Mouse (Mus musculus): ENCODE results near the gene Pidd1. TPM values are rescaled to one million over a fixed set of nuclear protein-coding genes. Genes with fewer than 3 reads are reported as not detected.
A peak's percentile ranks its signal among the peaks of the same experiment; 100 is the strongest.

The Pidd1 gene
- polyA plus RNA-seq, 1 experiment from 2014 or later, result 7.6 TPM

DNA sequence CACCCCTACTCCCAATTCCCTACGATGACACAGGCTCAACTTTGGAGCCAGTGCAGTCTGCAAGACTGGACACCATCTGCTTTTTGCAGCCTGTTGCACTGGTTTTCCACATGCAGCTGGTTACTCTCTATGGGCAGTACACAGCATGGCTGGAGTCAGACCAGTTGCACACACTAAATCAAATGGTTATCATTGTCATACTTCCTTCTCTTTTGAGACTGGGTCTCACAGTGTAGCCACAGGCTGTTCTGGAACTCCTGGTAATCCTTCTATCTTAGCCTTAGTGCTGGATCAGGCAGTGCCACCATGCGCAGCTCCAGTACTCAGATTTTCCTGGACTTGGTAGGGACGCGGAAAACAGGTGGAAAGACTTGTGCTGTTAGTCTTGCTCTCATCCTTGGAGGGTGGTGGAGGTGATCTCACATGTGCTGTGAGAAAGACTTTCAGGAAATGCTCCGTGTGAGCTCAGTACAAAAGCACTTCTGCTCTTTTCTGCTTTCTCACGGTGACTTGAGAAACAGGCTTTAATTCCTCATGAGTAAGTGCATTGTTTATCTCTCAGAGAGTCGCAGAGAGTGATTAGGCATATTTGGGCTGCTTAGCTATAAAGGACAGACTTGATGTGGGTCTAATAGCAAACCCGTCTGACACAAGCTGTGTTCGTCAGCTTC is 51.1 kb downstream of the Pidd1 start:
- H3K4me2 ChIP-seq (replicated peaks), result peak overlapping the region; percentile 90
- H3K9me3 ChIP-seq, result no peaks in the 10 kb centered on the region
- H3K27ac ChIP-seq, result peak overlapping the region; percentile 91
- peaks cover 17% of the 10 kb centered on the region for H3K4me1 ChIP-seq (replicated peaks)
- ATAC-seq, result no peak
- WGBS, result 27% methylated on average over 9 of the region's 9 CpGs
- peak overlapping the region; percentile 57 for H3K9ac ChIP-seq
- H3K4me3 ChIP-seq (replicated peaks), result peak overlapping the region; percentile 76
- H3K36me3 ChIP-seq, result no peaks in the 10 kb centered on the region; the same call in 1 of the 2 replicates
- no peaks in the 10 kb centered on the region for H3K27me3 ChIP-seq (replicated peaks)

DNA sequence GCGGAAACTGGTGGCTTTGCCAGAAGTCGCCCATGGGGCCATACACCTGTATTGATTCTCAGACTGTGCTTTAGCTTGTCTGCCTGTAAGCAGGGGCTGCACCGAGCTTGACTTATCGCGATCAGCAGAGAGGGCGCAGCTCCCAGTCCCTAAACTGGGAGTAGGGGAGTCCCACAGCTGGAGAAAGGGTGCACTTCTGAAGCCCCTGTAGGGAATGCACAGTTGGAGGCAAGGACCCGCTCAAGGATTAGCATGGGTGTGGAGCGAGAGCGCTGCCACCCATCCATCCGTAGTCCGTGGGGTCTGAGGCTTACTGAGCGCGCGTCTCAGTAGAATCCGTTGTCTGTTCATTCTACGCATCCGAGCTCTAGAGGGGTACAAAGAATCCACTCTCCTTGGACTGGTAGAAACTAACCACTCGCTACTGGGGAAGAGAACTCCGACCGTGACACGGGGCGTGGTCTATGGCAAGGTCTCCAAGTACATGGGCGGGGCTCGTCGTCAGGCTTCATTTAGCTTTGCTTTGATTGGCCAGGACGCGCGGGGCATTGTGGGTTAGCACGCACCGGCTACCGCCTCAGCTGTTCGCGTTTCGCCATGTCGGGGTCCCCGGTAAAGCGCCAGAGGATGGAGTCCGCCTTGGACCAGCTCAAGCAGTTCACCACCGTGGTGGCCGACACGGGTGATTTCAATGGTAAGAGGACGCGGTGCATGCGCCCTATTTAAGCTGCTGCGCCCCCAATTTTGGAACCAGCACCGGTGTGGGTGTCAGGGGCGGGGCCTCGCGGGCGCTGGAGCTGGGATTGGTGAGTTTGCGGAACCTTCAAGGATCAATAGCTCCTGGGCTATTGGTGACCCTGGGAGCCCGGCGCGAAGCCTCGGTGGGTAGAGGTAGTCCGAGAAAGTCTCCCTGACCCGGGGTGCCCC is 51.9 kb downstream of the Pidd1 start, which contains the start of gene Taldo1:
Gene Taldo1, plus strand, starts transcription at position 575 of the 927 bp plus-strand sequence.
- 1% methylated on average over 57 of the region's 57 CpGs for WGBS
- peak within 1 kb of the TSS; percentile 76 for H3K4me3 ChIP-seq (replicated peaks)
- no peaks in the 10 kb centered on the region; the same call in 1 of the 2 replicates for H3K36me3 ChIP-seq
- peak within 1 kb of the TSS; percentile 91 for H3K27ac ChIP-seq
- no peaks in the 10 kb centered on the region for H3K27me3 ChIP-seq (replicated peaks)
- peak within 1 kb of the TSS; percentile 90 for H3K4me2 ChIP-seq (replicated peaks)
- peak within 1 kb of the TSS; percentile 57 for H3K9ac ChIP-seq
- ATAC-seq, result peak; percentile 90
- H3K9me3 ChIP-seq, result no peaks in the 10 kb centered on the region
- H3K4me1 ChIP-seq (replicated peaks), result peaks cover 17% of the 10 kb centered on the region

DNA sequence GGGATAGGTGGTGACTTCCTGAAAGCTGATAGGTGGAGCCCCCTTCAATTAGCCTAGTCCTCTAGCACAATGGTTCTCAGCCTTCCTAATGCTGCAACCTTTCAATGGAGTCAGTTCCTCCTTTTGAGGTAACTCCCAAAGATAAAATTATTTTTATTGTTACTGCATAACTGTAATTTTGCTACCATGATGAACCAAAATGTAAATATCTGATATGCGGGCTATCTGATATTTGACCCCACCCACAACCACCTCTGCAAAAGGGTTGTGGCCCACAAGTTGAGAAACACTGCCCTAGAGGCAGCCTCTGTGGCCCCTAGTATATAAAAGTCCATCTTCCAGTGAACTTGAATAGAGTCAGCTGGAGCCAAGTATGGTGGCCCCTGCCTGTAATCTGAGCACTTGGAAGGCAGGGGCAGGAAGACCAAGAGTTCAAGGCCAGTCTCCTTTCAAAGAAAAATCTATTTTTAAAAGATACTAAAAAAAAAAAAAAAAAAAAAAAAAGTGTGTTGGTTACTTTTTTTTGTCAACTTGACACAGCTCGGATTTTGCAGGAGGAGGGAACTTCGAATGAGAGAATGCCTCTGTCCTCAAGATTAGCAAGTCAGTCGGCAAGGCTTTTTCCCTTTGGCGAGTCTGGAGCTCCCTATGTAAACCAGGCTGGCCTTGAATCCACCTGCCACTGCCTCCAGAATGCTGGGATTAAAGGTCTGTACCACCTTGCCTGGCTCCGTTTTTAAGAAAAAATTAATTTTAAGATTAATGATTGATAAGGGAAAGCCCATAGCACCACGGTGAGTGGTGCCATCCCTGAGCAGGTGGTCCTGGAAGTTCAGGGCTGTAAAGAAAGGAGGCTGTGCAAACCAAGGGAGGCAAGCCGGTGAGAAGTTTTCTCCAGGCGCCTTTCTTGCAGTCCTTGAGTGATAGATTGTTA is 53.2 kb downstream of the Pidd1 start:
- Histone ChIP-seq H3K4me1 (replicated peaks) (peaks cover 17% of the 10 kb centered on the region), H3K27ac (peak overlapping the region; percentile 91), H3K9me3 (no peaks in the 10 kb centered on the region), H3K9ac (no peak overlapping the region), H3K27me3 (replicated peaks) (no peaks in the 10 kb centered on the region), H3K36me3 (no peaks in the 10 kb centered on the region), H3K4me2 (replicated peaks) (peak overlapping the region; percentile 90), H3K4me3 (replicated peaks) (no peak overlapping the region)
- WGBS, result 39% methylated on average over 9 of the region's 9 CpGs
- ATAC-seq, result no peak

DNA sequence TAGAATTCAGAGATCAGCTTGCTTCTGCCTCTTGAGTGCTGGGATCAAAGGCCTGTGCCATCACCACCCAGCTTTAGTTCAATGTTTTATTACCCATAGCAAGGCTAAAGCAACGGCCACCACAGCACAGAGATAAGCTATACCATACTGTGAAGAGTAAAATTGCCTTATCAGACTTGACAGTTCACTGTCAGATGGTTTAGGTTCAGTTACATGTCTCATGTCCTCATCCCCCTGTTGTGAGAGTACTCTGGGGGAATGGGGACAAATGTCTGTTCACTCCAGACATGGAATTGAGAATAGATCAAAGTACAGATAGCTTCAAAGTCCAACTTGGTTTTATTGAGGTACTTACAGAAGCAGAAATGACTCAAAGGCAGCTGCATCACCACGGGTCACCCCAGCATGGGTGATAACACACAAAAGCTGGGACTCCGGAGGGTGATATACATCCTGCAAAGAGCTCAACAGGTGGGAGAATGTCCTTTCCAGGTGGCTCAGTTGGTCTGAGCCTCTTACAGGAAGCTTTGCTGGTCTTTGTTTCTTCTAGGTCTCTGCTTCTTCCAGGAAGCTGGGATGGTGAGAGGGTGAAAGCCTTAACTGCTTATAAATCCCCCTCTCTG is 55.2 kb downstream of the Pidd1 start:
- Histone ChIP-seq H3K4me2 (replicated peaks) (0 out of 2 replicates have a peak overlapping the region, but pooled peaks have one; percentile 4), H3K27me3 (replicated peaks) (no peaks in the 10 kb centered on the region), H3K36me3 (no peaks in the 10 kb centered on the region), H3K9ac (no peak overlapping the region), H3K27ac (peak overlapping the region; percentile 74), H3K9me3 (no peaks in the 10 kb centered on the region), H3K4me3 (replicated peaks) (no peak overlapping the region), H3K4me1 (replicated peaks) (peaks cover 17% of the 10 kb centered on the region)
- peak; percentile 48 for ATAC-seq
- 46% methylated on average over 3 of the region's 3 CpGs for WGBS

Other genes starting within 250 kb of the Pidd1 start
- 5.1 and 5.4 TPM in 2 replicates for gene Lrrc56, start 249.9 kb downstream of the Pidd1 start, polyA plus RNA-seq (2015; fragmentation: Nextera tagmentation; extraction: Ambion mirVana)
- 3.5 and 3.6 TPM in 2 replicates for gene Lmntd2, start 229.9 kb downstream of the Pidd1 start, polyA plus RNA-seq (2015; fragmentation: Nextera tagmentation; extraction: Ambion mirVana)
- 63.7 and 70.0 TPM in 2 replicates for gene Rassf7, start 228.2 kb downstream of the Pidd1 start, polyA plus RNA-seq (2015; fragmentation: Nextera tagmentation; extraction: Ambion mirVana)
- gene Phrf1, start 215.2 kb downstream of the Pidd1 start, polyA plus RNA-seq (2015; fragmentation: Nextera tagmentation; extraction: Ambion mirVana), result 61.9 and 62.1 TPM in 2 replicates
- gene Irf7, start 177.5 kb downstream of the Pidd1 start, polyA plus RNA-seq (2015; fragmentation: Nextera tagmentation; extraction: Ambion mirVana), result 5.2 and 5.7 TPM in 2 replicates
- gene Cdhr5, start 167.2 kb downstream of the Pidd1 start, polyA plus RNA-seq (2015; fragmentation: Nextera tagmentation; extraction: Ambion mirVana), result 75.8 and 96.1 TPM in 2 replicates
- gene Sct, start 164.9 kb downstream of the Pidd1 start, polyA plus RNA-seq (2015; fragmentation: Nextera tagmentation; extraction: Ambion mirVana), result 203 and 260 TPM in 2 replicates
- 0.35 and 0.40 TPM in 2 replicates for gene Drd4, start 152.0 kb downstream of the Pidd1 start, polyA plus RNA-seq (2015; fragmentation: Nextera tagmentation; extraction: Ambion mirVana)
- 63.1 and 63.5 TPM in 2 replicates for gene Deaf1, start 116.3 kb downstream of the Pidd1 start, polyA plus RNA-seq (2015; fragmentation: Nextera tagmentation; extraction: Ambion mirVana)
- 35.1 and 35.6 TPM in 2 replicates for gene Tmem80, start 116.3 kb downstream of the Pidd1 start, polyA plus RNA-seq (2015; fragmentation: Nextera tagmentation; extraction: Ambion mirVana)
- gene Eps8l2, start 105.1 kb downstream of the Pidd1 start, polyA plus RNA-seq (2015; fragmentation: Nextera tagmentation; extraction: Ambion mirVana), result 117 and 133 TPM in 2 replicates
- gene Taldo1, start 51.8 kb downstream of the Pidd1 start, polyA plus RNA-seq (2015; fragmentation: Nextera tagmentation; extraction: Ambion mirVana), result 458 and 460 TPM in 2 replicates
- 47.4 and 49.2 TPM in 2 replicates for gene Gatd1, start 29.9 kb downstream of the Pidd1 start, polyA plus RNA-seq (2015; fragmentation: Nextera tagmentation; extraction: Ambion mirVana)
- 3.8 and 3.9 TPM in 2 replicates for gene Cend1, start 14.5 kb downstream of the Pidd1 start, polyA plus RNA-seq (2015; fragmentation: Nextera tagmentation; extraction: Ambion mirVana)
- gene Slc25a22, start 6.1 kb downstream of the Pidd1 start, polyA plus RNA-seq (2015; fragmentation: Nextera tagmentation; extraction: Ambion mirVana), result 28.5 and 33.1 TPM in 2 replicates
- 1,378 and 1,526 TPM in 2 replicates for gene Rplp2, start 3.3 kb upstream of the Pidd1 start, polyA plus RNA-seq (2015; fragmentation: Nextera tagmentation; extraction: Ambion mirVana)
- 35.1 and 38.1 TPM in 2 replicates for gene Pnpla2, start 11.2 kb upstream of the Pidd1 start, polyA plus RNA-seq (2015; fragmentation: Nextera tagmentation; extraction: Ambion mirVana)
- gene Cracr2b, start 17.1 kb upstream of the Pidd1 start, polyA plus RNA-seq (2015; fragmentation: Nextera tagmentation; extraction: Ambion mirVana), result 16.5 and 22.0 TPM in 2 replicates
- 21.5 and 25.5 TPM in 2 replicates for gene Cd151, start 23.4 kb upstream of the Pidd1 start, polyA plus RNA-seq (2015; fragmentation: Nextera tagmentation; extraction: Ambion mirVana)
- 57.9 and 61.9 TPM in 2 replicates for gene Polr2l, start 31.1 kb upstream of the Pidd1 start, polyA plus RNA-seq (2015; fragmentation: Nextera tagmentation; extraction: Ambion mirVana)
- 60.7 and 67.8 TPM in 2 replicates for gene Tspan4, start 31.2 kb upstream of the Pidd1 start, polyA plus RNA-seq (2015; fragmentation: Nextera tagmentation; extraction: Ambion mirVana)
- 52.6 and 62.3 TPM in 2 replicates for gene Chid1, start 95.8 kb upstream of the Pidd1 start, polyA plus RNA-seq (2015; fragmentation: Nextera tagmentation; extraction: Ambion mirVana)
- gene Ap2a2, start 118.1 kb upstream of the Pidd1 start, polyA plus RNA-seq (2015; fragmentation: Nextera tagmentation; extraction: Ambion mirVana), result 79.1 and 84.1 TPM in 2 replicates
- gene Muc6, start 211.3 kb upstream of the Pidd1 start, polyA plus RNA-seq (2015; fragmentation: Nextera tagmentation; extraction: Ambion mirVana), result 0.21 and 0.24 TPM in 2 replicates
- gene Muc2, start 246.3 kb upstream of the Pidd1 start, polyA plus RNA-seq (2015; fragmentation: Nextera tagmentation; extraction: Ambion mirVana), result 9.4 and 16.7 TPM in 2 replicates

Data from intestine, embryonic 15.5 days (tissue).